31 mouse cellular contexts compared by ENCODE assay signal in the genomic region with DNA sequence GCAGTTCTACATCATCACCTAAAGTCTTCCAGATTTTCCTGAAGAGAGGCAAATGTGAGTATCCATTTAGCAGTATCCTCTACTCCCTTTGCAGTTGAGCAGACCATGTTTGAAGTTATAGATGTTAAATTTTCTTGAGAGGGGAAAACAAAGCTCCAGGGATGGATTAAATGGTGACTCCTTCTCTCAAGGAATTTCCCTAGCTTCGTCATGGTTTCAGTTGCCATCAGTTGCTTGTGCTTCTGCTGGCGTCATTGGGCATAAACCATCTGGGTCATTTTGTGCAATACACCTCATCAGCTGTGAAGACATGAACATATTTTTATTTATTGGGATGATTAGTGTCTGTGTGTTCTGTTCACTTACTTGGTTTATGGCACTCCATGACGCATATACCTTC.
"Had no signal": no experiment of that assay in that cellular context is flagged by ENCODE, and none has a peak within 500 bp of the region (broad histone marks: within the 10 kb centered on the region; RNA-seq: fewer than 3 reads in every experiment).

No protein-coding gene starts in this region.

- H3K9ac ChIP-seq: limb, embryonic 12.5 days; limb, embryonic 13.5 days; limb, embryonic 15.5 days; liver, embryonic 12.5 days; liver, embryonic 13.5 days; liver, embryonic 14.5 days; liver, embryonic 15.5 days; liver, postnatal 0 days; lung, embryonic 14.5 days; lung, embryonic 15.5 days; midbrain, embryonic 12.5 days; midbrain, embryonic 13.5 days; midbrain, embryonic 15.5 days; neural tube, embryonic 12.5 days had no signal

- H3K4me3 ChIP-seq: limb, embryonic 10.5 days; limb, embryonic 12.5 days; limb, embryonic 13.5 days; limb, embryonic 15.5 days; liver, embryonic 12.5 days; liver, embryonic 13.5 days; liver, embryonic 15.5 days; lung, embryonic 15.5 days; megakaryocyte, embryonic 14.5 days; midbrain, embryonic 10.5 days; midbrain, embryonic 12.5 days; midbrain, embryonic 13.5 days; midbrain, embryonic 15.5 days; myocyte; neural tube, embryonic 12.5 days had no signal

- H3K9me3 ChIP-seq: limb, embryonic 10.5 days; limb, embryonic 12.5 days; limb, embryonic 13.5 days; limb, embryonic 15.5 days; liver, embryonic 12.5 days; liver, embryonic 13.5 days; liver, embryonic 15.5 days; lung, embryonic 15.5 days; megakaryocyte, embryonic 14.5 days; midbrain, embryonic 10.5 days; midbrain, embryonic 12.5 days; midbrain, embryonic 13.5 days; midbrain, embryonic 15.5 days; neural tube, embryonic 12.5 days had no signal

- H3K4me1 ChIP-seq: limb, embryonic 10.5 days; limb, embryonic 12.5 days; limb, embryonic 13.5 days; limb, embryonic 15.5 days; liver, embryonic 12.5 days; liver, embryonic 15.5 days; lung, embryonic 15.5 days; midbrain, embryonic 10.5 days; midbrain, embryonic 12.5 days; midbrain, embryonic 13.5 days; midbrain, embryonic 15.5 days; neural tube, embryonic 12.5 days had no signal

- H3K27me3 ChIP-seq: limb, embryonic 12.5 days; limb, embryonic 13.5 days; limb, embryonic 15.5 days; liver, embryonic 12.5 days; liver, embryonic 15.5 days; lung, embryonic 15.5 days; megakaryocyte, embryonic 14.5 days; midbrain, embryonic 12.5 days; midbrain, embryonic 13.5 days; midbrain, embryonic 15.5 days; neural tube, embryonic 12.5 days had no signal

- ATAC-seq: liver, embryonic 12.5 days; liver, postnatal 0 days; lung, postnatal 0 days; midbrain, embryonic 13.5 days; midbrain, embryonic 15.5 days; midbrain, embryonic 16.5 days had no signal

- H3K36me3 ChIP-seq: limb, embryonic 10.5 days; limb, embryonic 12.5 days; limb, embryonic 13.5 days; limb, embryonic 15.5 days; liver, embryonic 12.5 days; liver, embryonic 13.5 days; liver, embryonic 15.5 days; lung, embryonic 15.5 days; midbrain, embryonic 10.5 days; midbrain, embryonic 12.5 days; midbrain, embryonic 13.5 days; midbrain, embryonic 15.5 days; neural tube, embryonic 12.5 days had no signal

- H3K27ac ChIP-seq: limb, embryonic 10.5 days; limb, embryonic 12.5 days; limb, embryonic 13.5 days; limb, embryonic 15.5 days; liver, embryonic 12.5 days; liver, embryonic 13.5 days; liver, embryonic 14.5 days; liver, embryonic 15.5 days; lung, embryonic 15.5 days; macrophage; midbrain, embryonic 10.5 days; midbrain, embryonic 12.5 days; midbrain, embryonic 13.5 days; midbrain, embryonic 15.5 days; neural tube, embryonic 12.5 days had no signal

- DNase-seq: left cerebral cortex, postnatal 4 days; liver; liver, embryonic 13.5 days; liver, postnatal 0 days; lung, adult 18-20 months; lung, adult 2 months; lung, embryonic 14.5 days; lung, postnatal 10 days; lung, postnatal 14 days; lung, postnatal 36 days; lung, postnatal 4 days had no signal

- H3K4me2 ChIP-seq: limb, embryonic 12.5 days; limb, embryonic 13.5 days; limb, embryonic 15.5 days; liver, embryonic 11.5 days; liver, embryonic 12.5 days; liver, embryonic 13.5 days; liver, embryonic 15.5 days; lung, embryonic 14.5 days; lung, embryonic 15.5 days; midbrain, embryonic 11.5 days; midbrain, embryonic 12.5 days; midbrain, embryonic 13.5 days; midbrain, embryonic 15.5 days; neural tube, embryonic 12.5 days had no signal
